4 mouse cellular contexts compared by ENCODE assay signal in genomic region chr17:7951333-7951732, GRCm38 (mm10). TPM values are rescaled to one million over a fixed set of nuclear protein-coding genes. Genes with fewer than 3 reads are reported as not detected.
DNase-seq lines count a peak whose midpoint lies in the region; ATAC-seq and TF ChIP-seq lines count a peak whose summit lies in the region.
"Not testable (repeated sequence)": the region's sequence is repeated elsewhere in the genome, so short reads cannot be mapped to it uniquely, and the experiment has no call there.

No protein-coding gene starts in this region.

- not testable (repeated sequence) for H3K9me3 ChIP-seq in intestine, postnatal 0 days (ENCODE audit: control insufficient read depth); stomach, postnatal 0 days (ENCODE audit: control insufficient read depth, low read length)

- not testable (repeated sequence) for H3K27me3 ChIP-seq in Patski; intestine, postnatal 0 days (replicated peaks; ENCODE audit: control insufficient read depth, insufficient read depth, low read length); stomach, postnatal 0 days (ENCODE audit: control insufficient read depth, insufficient read depth, low read length)

- ATAC-seq in Patski = peak; percentile 96
- ATAC-seq in intestine, postnatal 0 days = peak; percentile 57; the same call in 1 of the 2 replicates
- 0 out of 2 replicates have a peak, but pooled peaks have one; percentile 45 for ATAC-seq in megakaryocyte-erythroid progenitor cell, adult 5-6 weeks (replicated peaks; ENCODE audit: low FRiP score, low TSS enrichment, poor library complexity, severe bottlenecking)
- peak; percentile 78 for ATAC-seq in stomach, postnatal 0 days (ENCODE audit: low FRiP score, low TSS enrichment)

- in situ Hi-C loops in Patski (cut with MboI; ENCODE audit: low pct_unique_long_range_greater_than_20kb) = not testable (repeated sequence)

- CTCF ChIA-PET in Patski (lab: Charles Lee) = not testable (repeated sequence)

- WGBS in intestine, postnatal 0 days = no CpG with 5 or more reads among the region's 4 CpGs
- no CpG with 5 or more reads among the region's 4 CpGs for WGBS in stomach, postnatal 0 days

- POLR2A ChIA-PET in Patski (lab: Charles Lee) = not testable (repeated sequence)

- H3K9ac ChIP-seq in intestine, postnatal 0 days (ENCODE audit: low read depth, low read length); stomach, postnatal 0 days (ENCODE audit: low read length): not testable (repeated sequence)

- DNase-seq in Patski (ENCODE audit: low read depth, low spot score); stomach, postnatal 0 days (ENCODE audit: low spot score): not testable (repeated sequence)

- H3K4me2 ChIP-seq in intestine, postnatal 0 days (replicated peaks; ENCODE audit: low read depth); stomach, postnatal 0 days (replicated peaks; ENCODE audit: low read depth): not testable (repeated sequence)

- not testable (repeated sequence) for TF ChIP-seq EP300 in stomach, postnatal 0 days (optimal IDR thresholded peaks at IDR 0.05)

- H3K27ac ChIP-seq in intestine, postnatal 0 days (ENCODE audit: low read depth, low read length); stomach, postnatal 0 days (replicated peaks): not testable (repeated sequence)

- not testable (repeated sequence) for H3K4me1 ChIP-seq in intestine, postnatal 0 days (replicated peaks; ENCODE audit: control insufficient read depth, insufficient read depth, low read length); stomach, postnatal 0 days (replicated peaks; ENCODE audit: control insufficient read depth, insufficient read depth)

- not testable (repeated sequence) for H3K4me3 ChIP-seq in intestine, postnatal 0 days (ENCODE audit: low read depth, low read length); stomach, postnatal 0 days (ENCODE audit: low read depth, low read length)

- H3K36me3 ChIP-seq in intestine, postnatal 0 days (ENCODE audit: control insufficient read depth, insufficient read depth); stomach, postnatal 0 days (ENCODE audit: control insufficient read depth, insufficient read depth, low read length): not testable (repeated sequence)

- not testable (repeated sequence) for TF ChIP-seq CTCF in Patski (IDR thresholded peaks at IDR 0.05); intestine, postnatal 0 days (IDR thresholded peaks at IDR 0.05; ENCODE audit: low read depth); stomach, postnatal 0 days (IDR thresholded peaks at IDR 0.05; ENCODE audit: low read depth)

RNA-seq across cellular contexts. Expression of gene Rsph3a, which starts 5.9 kb away (rescaled TPM):
- 15.9 TPM for polyA plus RNA-seq in Patski (2021)
- 36.5 and 38.4 TPM in 2 replicates for polyA plus RNA-seq in intestine, postnatal 0 days (2015; fragmentation: Nextera tagmentation; extraction: Ambion mirVana)
- 43.0 and 50.2 TPM in 2 replicates for total RNA-seq in megakaryocyte-erythroid progenitor cell, adult 5-6 weeks (2014; fragmentation: Nextera tagmentation)
- 59.1 and 67.3 TPM in 2 replicates for total RNA-seq in megakaryocyte-erythroid progenitor cell, adult 5-6 weeks (2017)
- 32.6 and 38.5 TPM in 2 replicates for polyA plus RNA-seq in stomach, postnatal 0 days (2015; fragmentation: Nextera tagmentation; extraction: Ambion mirVana)

RNA-seq across cellular contexts. Expression of gene Tagap, which starts 25.5 kb away (rescaled TPM):
- polyA plus RNA-seq in Patski (2021) = 3.5 TPM
- polyA plus RNA-seq in intestine, postnatal 0 days (2015; fragmentation: Nextera tagmentation; extraction: Ambion mirVana) = 0.80 and 1.2 TPM in 2 replicates
- total RNA-seq in megakaryocyte-erythroid progenitor cell, adult 5-6 weeks (2014; fragmentation: Nextera tagmentation) = 6.7 TPM in 1 of 2 replicates, not detected in the other
- 1.8 and 4.0 TPM in 2 replicates for total RNA-seq in megakaryocyte-erythroid progenitor cell, adult 5-6 weeks (2017)
- polyA plus RNA-seq in stomach, postnatal 0 days (2015; fragmentation: Nextera tagmentation; extraction: Ambion mirVana) = 0.51 and 0.61 TPM in 2 replicates

Comparison
In these comparisons a context has a peak if more than half of its experiments do, and no peak if none do; other contexts are left out.
1. ATAC-seq: peak in every context shown above with its lines; median percentile 96 in Patski; 78 in stomach, postnatal 0 days; 57 in intestine, postnatal 0 days; 45 in megakaryocyte-erythroid progenitor cell, adult 5-6 weeks.